11 mouse cellular contexts compared by ENCODE assay signal in the genomic region with DNA sequence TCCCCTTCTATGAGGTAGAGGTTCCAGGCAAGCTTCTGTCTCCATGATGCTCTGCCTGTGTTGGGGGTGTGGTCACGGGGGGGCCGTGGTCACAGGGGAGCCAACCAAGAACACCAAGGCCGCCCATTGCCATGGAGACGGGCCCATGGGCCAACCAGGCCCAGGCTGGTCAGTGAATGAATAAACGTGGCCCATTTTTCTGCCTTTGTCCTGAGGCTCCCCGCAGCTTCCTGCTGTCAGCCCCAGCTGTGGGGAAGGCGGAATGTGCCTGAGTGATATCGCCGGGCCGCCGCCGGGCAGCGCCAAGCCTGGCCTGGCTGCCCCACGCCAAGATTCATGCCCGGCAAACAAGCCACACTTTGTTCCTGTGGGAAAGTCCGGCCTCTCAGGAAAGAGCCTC. TPM values are rescaled to one million over a fixed set of nuclear protein-coding genes. Genes with fewer than 3 reads are reported as not detected.
DNase-seq lines count a peak whose midpoint lies in the region; ATAC-seq and TF ChIP-seq lines count a peak whose summit lies in the region.
"Had no signal": no experiment of that assay in that cellular context is flagged by ENCODE, and none has a peak within 500 bp of the region (broad histone marks: within the 10 kb centered on the region; RNA-seq: fewer than 3 reads in every experiment).

No protein-coding gene starts in this region.

- peak; percentile 54 for DNase-seq in cerebellum, adult 11-12 months
- DNase-seq in cerebellum, adult 11 months = no peak
- DNase-seq in left cerebral cortex, postnatal 4 days = peak; percentile 74
- peak; percentile 47 for DNase-seq in right cerebral cortex, postnatal 14 days
- no peak for DNase-seq in lung, adult 2 months
- DNase-seq in liver, embryonic 11.5 days (ENCODE audit: low spot score) = no peak
- no peak for DNase-seq in MN1 (ENCODE audit: low spot score)

- ATAC-seq in hindbrain, embryonic 13.5 days (ENCODE audit: low FRiP score) = peak; percentile 52
- ATAC-seq in liver, embryonic 11.5 days (replicated peaks; ENCODE audit: low FRiP score) = no peak

- H3K36me3 ChIP-seq in hindbrain, embryonic 13.5 days = no peaks in the 10 kb centered on the region
- no peaks in the 10 kb centered on the region for H3K36me3 ChIP-seq in liver, embryonic 11.5 days (ENCODE audit: control insufficient read depth, insufficient read depth, low read length)

- peak overlapping the region; percentile 73 for H3K27ac ChIP-seq in hindbrain, embryonic 13.5 days
- no peak overlapping the region for H3K27ac ChIP-seq in liver, embryonic 11.5 days (ENCODE audit: low read depth, low read length)

- no peak overlapping the region for H3K4me3 ChIP-seq in hindbrain, embryonic 13.5 days
- no peak overlapping the region for H3K4me3 ChIP-seq in lung, adult 2 months (replicated peaks; ENCODE audit: extremely low read depth, low read depth, low read length)
- H3K4me3 ChIP-seq in liver, embryonic 11.5 days (ENCODE audit: low read depth, low read length) = no peak overlapping the region

- peaks cover 16% of the 10 kb centered on the region for H3K27me3 ChIP-seq in hindbrain, embryonic 13.5 days
- no peaks in the 10 kb centered on the region for H3K27me3 ChIP-seq in liver, embryonic 11.5 days (replicated peaks; ENCODE audit: control insufficient read depth, insufficient read depth, low read length)

- no peak for TF ChIP-seq CTCF in lung, adult 2 months (IDR thresholded peaks at IDR 0.05; ENCODE audit: insufficient read depth, low read length)

- H3K9ac ChIP-seq in hindbrain, embryonic 13.5 days = no peak overlapping the region
- H3K9ac ChIP-seq in liver, embryonic 11.5 days (ENCODE audit: low read depth, low read length) = no peak overlapping the region

- 11% methylated on average over 16 of the region's 16 CpGs for WGBS in hindbrain, embryonic 13.5 days
- 65% methylated on average over 16 of the region's 16 CpGs for WGBS in lung, adult 2 months
- WGBS in liver, embryonic 11.5 days = 66% methylated on average over 16 of the region's 16 CpGs

- H3K9me3 ChIP-seq in hindbrain, embryonic 13.5 days = no peaks in the 10 kb centered on the region
- H3K9me3 ChIP-seq in liver, embryonic 11.5 days (ENCODE audit: control insufficient read depth, low read length) = no peaks in the 10 kb centered on the region

- peaks cover 30% of the 10 kb centered on the region for H3K4me1 ChIP-seq in hindbrain, embryonic 13.5 days (replicated peaks)
- no peaks in the 10 kb centered on the region for H3K4me1 ChIP-seq in lung, adult 2 months (ENCODE audit: control insufficient read depth, insufficient read depth, low read length)
- H3K4me1 ChIP-seq in liver, embryonic 11.5 days (replicated peaks; ENCODE audit: control insufficient read depth, insufficient read depth, low read length) = no peaks in the 10 kb centered on the region

- intact Hi-C loops in left cerebral cortex, postnatal 4 days (cut with DNase I) = loop anchor here (10.0 kb wide), 1 partner anchor 601 kb away; no protein-coding TSS in a partner anchor

- TF ChIP-seq POLR2A in lung, adult 2 months (IDR thresholded peaks at IDR 0.05; ENCODE audit: borderline replicate concordance, extremely low read depth, low read depth, low read length) = no peak

- no peak overlapping the region for H3K4me2 ChIP-seq in hindbrain, embryonic 13.5 days
- no peak overlapping the region for H3K4me2 ChIP-seq in liver, embryonic 11.5 days

RNA-seq across cellular contexts. Expression of a gene that starts 36.8 kb away (rescaled TPM):
- polyA plus RNA-seq in hindbrain, embryonic 13.5 days (2015; fragmentation: Nextera tagmentation; extraction: Ambion mirVana) = 19.9 and 22.0 TPM in 2 replicates
- total RNA-seq in left cerebral cortex, postnatal 4 days (2021) = 100 to 1,000 TPM; 131 to 148 TPM
- polyA plus RNA-seq in lung, adult 2 months (2012; rRNA removed) = 0.02 TPM in 1 of 2 replicates, not detected in the other
- not detected in 2 replicates for polyA plus RNA-seq in liver, embryonic 11.5 days (2014; fragmentation: Nextera tagmentation; extraction: Ambion mirVana)
- polyA plus RNA-seq: heart, embryonic 14.5 days; liver, embryonic 16.5 days; spleen, adult 2 months had no signal

RNA-seq across cellular contexts. Expression of a gene that starts 51.8 kb away (rescaled TPM):
- polyA plus RNA-seq in hindbrain, embryonic 13.5 days (2015; fragmentation: Nextera tagmentation; extraction: Ambion mirVana) = 23.6 and 24.6 TPM in 2 replicates
- total RNA-seq in left cerebral cortex, postnatal 4 days (2021) = 100 to 1,000 TPM; 204 to 209 TPM
- polyA plus RNA-seq in lung, adult 2 months (2012; rRNA removed) = 1.6 and 2.8 TPM in 2 replicates
- 0.58 and 0.62 TPM in 2 replicates for polyA plus RNA-seq in liver, embryonic 11.5 days (2014; fragmentation: Nextera tagmentation; extraction: Ambion mirVana)

Comparison
In these comparisons a context has a peak if more than half of its experiments do, and no peak if none do; other contexts are left out.
1. DNase-seq: peak in cerebellum, adult 11-12 months (single experiment), left cerebral cortex, postnatal 4 days (single experiment) and right cerebral cortex, postnatal 14 days (single experiment); none in cerebellum, adult 11 months (single experiment), lung, adult 2 months (single experiment), liver, embryonic 11.5 days (single experiment) and MN1 (single experiment).
2. RNA of a gene that starts 36.8 kb away (polyA plus RNA-seq): 19.9 to 22.0 TPM in hindbrain, embryonic 13.5 days; 0.02 TPM in lung, adult 2 months and not detected in liver, embryonic 11.5 days; every median in the first group is over 10 times any median in the second.